ENCODE assay signal across 12 mouse cellular contexts in genomic region chr3:98279682-98280081, GRCm38 (mm10). TPM values are rescaled to one million over a fixed set of nuclear protein-coding genes. Genes with fewer than 3 reads are reported as not detected.
A peak's percentile ranks its signal among the peaks of the same experiment; 100 is the strongest.
DNase-seq lines count a peak whose midpoint lies in the region; ATAC-seq and TF ChIP-seq lines count a peak whose summit lies in the region.
"Had no signal": no experiment of that assay in that cellular context is flagged by ENCODE, and none has a peak within 500 bp of the region (broad histone marks: within the 10 kb centered on the region; RNA-seq: fewer than 3 reads in every experiment).

No protein-coding gene starts in this region.

- H3K9ac ChIP-seq in heart, embryonic 16.5 days (ENCODE audit: low read length): no peak overlapping the region
- H3K9ac ChIP-seq in intestine, postnatal 0 days (ENCODE audit: low read depth, low read length): no peak overlapping the region
- no peak overlapping the region for H3K9ac ChIP-seq in stomach, postnatal 0 days (ENCODE audit: low read length)
- H3K9ac ChIP-seq in midbrain, embryonic 11.5 days (ENCODE audit: low read length): no peak overlapping the region
- H3K9ac ChIP-seq: hindbrain, embryonic 14.5 days; neural tube, embryonic 15.5 days had no signal

- no peaks in the 10 kb centered on the region for H3K36me3 ChIP-seq in thymus, adult 2 months (ENCODE audit: control insufficient read depth, insufficient read depth, low read length)
- no peaks in the 10 kb centered on the region for H3K36me3 ChIP-seq in heart, embryonic 16.5 days (ENCODE audit: control insufficient read depth, insufficient read depth)
- H3K36me3 ChIP-seq in intestine, postnatal 0 days (ENCODE audit: control insufficient read depth, insufficient read depth): peaks cover 8% of the 10 kb centered on the region; the same call in 1 of the 2 replicates
- H3K36me3 ChIP-seq in stomach, postnatal 0 days (ENCODE audit: control insufficient read depth, insufficient read depth, low read length): no peaks in the 10 kb centered on the region; the same call in 1 of the 2 replicates
- H3K36me3 ChIP-seq in midbrain, embryonic 11.5 days (ENCODE audit: control insufficient read depth, insufficient read depth, low read length): no peaks in the 10 kb centered on the region
- H3K36me3 ChIP-seq: neural tube, embryonic 15.5 days had no signal

- TF ChIP-seq POLR2A in thymus, adult 2 months (IDR thresholded peaks at IDR 0.05; ENCODE audit: control insufficient read depth, extremely low read depth, insufficient read depth, low read length, poor library complexity): no peak

- peak overlapping the region; percentile 40 for H3K27ac ChIP-seq in thymus, adult 2 months (ENCODE audit: control insufficient read depth, insufficient read depth, low read length)
- peak overlapping the region; percentile 49 for H3K27ac ChIP-seq in heart, embryonic 16.5 days (ENCODE audit: low read length)
- H3K27ac ChIP-seq in intestine, postnatal 0 days (ENCODE audit: low read depth, low read length): peak overlapping the region; percentile 91
- peak overlapping the region; percentile 88 for H3K27ac ChIP-seq in stomach, postnatal 0 days (replicated peaks)
- no peak overlapping the region for H3K27ac ChIP-seq in midbrain, embryonic 11.5 days (ENCODE audit: low read depth, low read length)
- H3K27ac ChIP-seq: hindbrain, embryonic 14.5 days; neural tube, embryonic 15.5 days had no signal

- H3K9me3 ChIP-seq in heart, embryonic 16.5 days (replicated peaks; ENCODE audit: control insufficient read depth, low read length): no peaks in the 10 kb centered on the region
- no peaks in the 10 kb centered on the region for H3K9me3 ChIP-seq in intestine, postnatal 0 days (ENCODE audit: control insufficient read depth)
- no peaks in the 10 kb centered on the region for H3K9me3 ChIP-seq in stomach, postnatal 0 days (ENCODE audit: control insufficient read depth, low read length)
- H3K9me3 ChIP-seq in midbrain, embryonic 11.5 days (ENCODE audit: control insufficient read depth, low read length): no peaks in the 10 kb centered on the region
- H3K9me3 ChIP-seq: neural tube, embryonic 15.5 days had no signal

- no peak overlapping the region; the same call in 1 of the 2 replicates for H3K4me2 ChIP-seq in heart, embryonic 16.5 days (ENCODE audit: low read depth, low read length)
- H3K4me2 ChIP-seq in intestine, postnatal 0 days (replicated peaks; ENCODE audit: low read depth): peak overlapping the region; percentile 68
- H3K4me2 ChIP-seq in stomach, postnatal 0 days (replicated peaks; ENCODE audit: low read depth): no peak overlapping the region
- no peak overlapping the region for H3K4me2 ChIP-seq in midbrain, embryonic 11.5 days
- H3K4me2 ChIP-seq: neural tube, embryonic 15.5 days had no signal

- 0 out of 2 replicates have a peak, but pooled peaks have one; percentile 10 for ATAC-seq in heart, embryonic 16.5 days (replicated peaks; ENCODE audit: extremely low read depth, insufficient read depth, low FRiP score)
- ATAC-seq in intestine, postnatal 0 days: peak; percentile 78
- ATAC-seq in stomach, postnatal 0 days (ENCODE audit: low FRiP score, low TSS enrichment): no peak
- no peak for ATAC-seq in midbrain, embryonic 11.5 days (ENCODE audit: low FRiP score)

- no peaks in the 10 kb centered on the region for H3K27me3 ChIP-seq in thymus, adult 2 months (ENCODE audit: control insufficient read depth, insufficient read depth, low read length)
- no peaks in the 10 kb centered on the region for H3K27me3 ChIP-seq in heart, embryonic 16.5 days (ENCODE audit: control insufficient read depth, insufficient read depth, low read length)
- no peaks in the 10 kb centered on the region for H3K27me3 ChIP-seq in intestine, postnatal 0 days (replicated peaks; ENCODE audit: control insufficient read depth, insufficient read depth, low read length)
- H3K27me3 ChIP-seq in stomach, postnatal 0 days (ENCODE audit: control insufficient read depth, insufficient read depth, low read length): no peaks in the 10 kb centered on the region
- H3K27me3 ChIP-seq in midbrain, embryonic 11.5 days (ENCODE audit: control insufficient read depth, insufficient read depth, low read length): no peaks in the 10 kb centered on the region
- H3K27me3 ChIP-seq: neural tube, embryonic 15.5 days had no signal

- peaks cover 24% of the 10 kb centered on the region for H3K4me1 ChIP-seq in thymus, adult 2 months (replicated peaks; ENCODE audit: control insufficient read depth, insufficient read depth, low read length)
- peaks cover 12% of the 10 kb centered on the region for H3K4me1 ChIP-seq in heart, embryonic 16.5 days (ENCODE audit: control insufficient read depth, insufficient read depth, low read length)
- peaks cover 4% of the 10 kb centered on the region; the same call in 1 of the 2 replicates for H3K4me1 ChIP-seq in intestine, postnatal 0 days (replicated peaks; ENCODE audit: control insufficient read depth, insufficient read depth, low read length)
- H3K4me1 ChIP-seq in stomach, postnatal 0 days (replicated peaks; ENCODE audit: control insufficient read depth, insufficient read depth): 0 out of 2 replicates have a peak, but pooled peaks cover 3% of the 10 kb centered on the region
- H3K4me1 ChIP-seq in midbrain, embryonic 11.5 days (ENCODE audit: control insufficient read depth, insufficient read depth, low read length): no peaks in the 10 kb centered on the region

- TF ChIP-seq EP300 in stomach, postnatal 0 days (optimal IDR thresholded peaks at IDR 0.05): no peak

- no peak for TF ChIP-seq CTCF in thymus, adult 2 months (IDR thresholded peaks at IDR 0.05; ENCODE audit: borderline replicate concordance, control insufficient read depth, extremely low read depth, insufficient read depth, low read length, poor library complexity)
- no peak for TF ChIP-seq CTCF in intestine, postnatal 0 days (IDR thresholded peaks at IDR 0.05; ENCODE audit: low read depth)
- TF ChIP-seq CTCF in stomach, postnatal 0 days (IDR thresholded peaks at IDR 0.05; ENCODE audit: low read depth): no peak

- no peak for DNase-seq in thymus, adult 2 months
- no peak for DNase-seq in thymus, postnatal 36 days
- no peak for DNase-seq in stomach, postnatal 0 days (ENCODE audit: low spot score)
- no peak for DNase-seq in midbrain, embryonic 11.5 days (ENCODE audit: low spot score, missing footprints)
- DNase-seq in right cerebral cortex, postnatal 4 days: no peak

- 65% methylated on average over 4 of the region's 4 CpGs for WGBS in thymus, adult 2 months
- WGBS in heart, embryonic 16.5 days: 26% methylated on average over 4 of the region's 4 CpGs
- 26% methylated on average over 4 of the region's 4 CpGs for WGBS in intestine, postnatal 0 days
- WGBS in stomach, postnatal 0 days: 47% methylated on average over 4 of the region's 4 CpGs
- 89% methylated on average over 4 of the region's 4 CpGs for WGBS in midbrain, embryonic 11.5 days

- H3K4me3 ChIP-seq in thymus, adult 2 months (ENCODE audit: control insufficient read depth, insufficient read depth, low read length): no peak overlapping the region
- no peak overlapping the region for H3K4me3 ChIP-seq in heart, embryonic 16.5 days (ENCODE audit: low read length)
- peak overlapping the region; percentile 58; the same call in 1 of the 2 replicates for H3K4me3 ChIP-seq in intestine, postnatal 0 days (ENCODE audit: low read depth, low read length)
- no peak overlapping the region for H3K4me3 ChIP-seq in stomach, postnatal 0 days (ENCODE audit: low read depth, low read length)
- H3K4me3 ChIP-seq in midbrain, embryonic 11.5 days (ENCODE audit: low read depth, low read length): no peak overlapping the region
- H3K4me3 ChIP-seq: neural tube, embryonic 15.5 days had no signal

RNA-seq across cellular contexts. Expression of gene Hmgcs2, which starts 0.6 kb away (rescaled TPM):
- polyA plus RNA-seq in thymus, adult 2 months (2012; rRNA removed): 8.8 and 9.9 TPM in 2 replicates
- polyA plus RNA-seq in heart, embryonic 16.5 days (2015; fragmentation: Nextera tagmentation; extraction: Ambion mirVana): 9.2 and 9.7 TPM in 2 replicates
- polyA plus RNA-seq in intestine, postnatal 0 days (2015; fragmentation: Nextera tagmentation; extraction: Ambion mirVana): 649 and 754 TPM in 2 replicates
- 290 and 337 TPM in 2 replicates for polyA plus RNA-seq in stomach, postnatal 0 days (2015; fragmentation: Nextera tagmentation; extraction: Ambion mirVana)
- 4.3 and 5.7 TPM in 2 replicates for polyA plus RNA-seq in midbrain, embryonic 11.5 days (2014; fragmentation: Nextera tagmentation; extraction: Ambion mirVana)

RNA-seq across cellular contexts. Expression of gene Reg4, which starts 57.7 kb away (rescaled TPM):
- 0.35 TPM in 1 of 2 replicates, not detected in the other for polyA plus RNA-seq in thymus, adult 2 months (2012; rRNA removed)
- not detected in 2 replicates for polyA plus RNA-seq in heart, embryonic 16.5 days (2015; fragmentation: Nextera tagmentation; extraction: Ambion mirVana)
- polyA plus RNA-seq in intestine, postnatal 0 days (2015; fragmentation: Nextera tagmentation; extraction: Ambion mirVana): 90.6 and 144 TPM in 2 replicates
- not detected in 2 replicates for polyA plus RNA-seq in stomach, postnatal 0 days (2015; fragmentation: Nextera tagmentation; extraction: Ambion mirVana)
- not detected in 2 replicates for polyA plus RNA-seq in midbrain, embryonic 11.5 days (2014; fragmentation: Nextera tagmentation; extraction: Ambion mirVana)
- polyA plus RNA-seq: embryonic facial prominence, embryonic 11.5 days; hindbrain, embryonic 14.5 days; lung, adult 2 months; midbrain, postnatal 0 days; neural tube, embryonic 15.5 days had no signal

Comparison
In these comparisons a context has a peak if more than half of its experiments do, and no peak if none do; other contexts are left out.
1. ATAC-seq: peak in heart, embryonic 16.5 days (single experiment) and intestine, postnatal 0 days (single experiment); none in stomach, postnatal 0 days (single experiment) and midbrain, embryonic 11.5 days (single experiment).
2. RNA of gene Hmgcs2, which starts 0.6 kb away (polyA plus RNA-seq): 649 to 754 TPM in intestine, postnatal 0 days and 290 to 337 TPM in stomach, postnatal 0 days; 9.2 to 9.7 TPM in heart, embryonic 16.5 days, 8.8 to 9.9 TPM in thymus, adult 2 months and 4.3 to 5.7 TPM in midbrain, embryonic 11.5 days; every median in the first group is over 10 times any median in the second.
3. RNA of gene Reg4, which starts 57.7 kb away (polyA plus RNA-seq): 90.6 to 144 TPM in intestine, postnatal 0 days; 0.35 TPM in thymus, adult 2 months, not detected in heart, embryonic 16.5 days, not detected in stomach, postnatal 0 days and not detected in midbrain, embryonic 11.5 days; every median in the first group is over 10 times any median in the second.